ENCODE assay signal across 18 mouse cellular contexts in genomic region chr15:86071166-86071565, GRCm38 (mm10). TPM values are rescaled to one million over a fixed set of nuclear protein-coding genes. Genes with fewer than 3 reads are reported as not detected.
DNase-seq lines count a peak whose midpoint lies in the region; ATAC-seq lines count a peak whose summit lies in the region.
"Had no signal": no experiment of that assay in that cellular context is flagged by ENCODE, and none has a peak within 500 bp of the region (broad histone marks: within the 10 kb centered on the region; RNA-seq: fewer than 3 reads in every experiment).

No protein-coding gene starts in this region.

- H3K4me2 ChIP-seq in midbrain, embryonic 12.5 days (replicated peaks), result no peak overlapping the region
- H3K4me2 ChIP-seq in forebrain, embryonic 14.5 days (ENCODE audit: low read length), result no peak overlapping the region
- H3K4me2 ChIP-seq in midbrain, embryonic 16.5 days (ENCODE audit: low read length), result no peak overlapping the region
- H3K4me2 ChIP-seq: embryonic facial prominence, embryonic 13.5 days; heart, embryonic 15.5 days; kidney, embryonic 15.5 days had no signal

- no peaks in the 10 kb centered on the region for H3K36me3 ChIP-seq in midbrain, embryonic 12.5 days
- no peaks in the 10 kb centered on the region for H3K36me3 ChIP-seq in midbrain, embryonic 10.5 days
- no peaks in the 10 kb centered on the region for H3K36me3 ChIP-seq in forebrain, embryonic 14.5 days (ENCODE audit: control insufficient read depth, insufficient read depth, low read length)
- H3K36me3 ChIP-seq in midbrain, embryonic 16.5 days (ENCODE audit: control insufficient read depth, insufficient read depth, low read length), result no peaks in the 10 kb centered on the region
- H3K36me3 ChIP-seq: embryonic facial prominence, embryonic 13.5 days; heart, embryonic 15.5 days; kidney, embryonic 15.5 days had no signal

- ATAC-seq in midbrain, embryonic 12.5 days (ENCODE audit: low FRiP score, low read depth), result no peak
- no peak for ATAC-seq in forebrain, embryonic 14.5 days
- no peak for ATAC-seq in midbrain, embryonic 16.5 days
- ATAC-seq: inflammation-experienced regulatory T-cells, adult 6 months had no signal

- DNase-seq in cerebellum, adult 9-11 months, result peak; percentile 55
- no peak for DNase-seq in cerebellum, postnatal 4 days (ENCODE audit: low spot score in 2 of 2)
- no peak for DNase-seq in midbrain, embryonic 10.5 days (ENCODE audit: low spot score)
- DNase-seq in forebrain, embryonic 14.5 days (ENCODE audit: low spot score), result no peak
- DNase-seq in kidney, adult 11 months, result no peak
- DNase-seq in natural killer cell, adult 2 months (ENCODE audit: low spot score in 2 of 2), result no peak
- DNase-seq: adrenal gland, adult 2 months; gastrocnemius, postnatal 36 days; right cerebral cortex, postnatal 14 days had no signal

- H3K4me3 ChIP-seq in midbrain, embryonic 12.5 days, result no peak overlapping the region
- H3K4me3 ChIP-seq in midbrain, embryonic 10.5 days, result no peak overlapping the region
- H3K4me3 ChIP-seq in forebrain, embryonic 14.5 days (ENCODE audit: low read depth, low read length), result no peak overlapping the region
- H3K4me3 ChIP-seq in midbrain, embryonic 16.5 days (ENCODE audit: low read depth, low read length), result no peak overlapping the region
- H3K4me3 ChIP-seq: embryonic facial prominence, embryonic 13.5 days; heart, embryonic 15.5 days; kidney, embryonic 15.5 days; myocyte had no signal

- H3K9ac ChIP-seq in midbrain, embryonic 12.5 days (replicated peaks), result no peak overlapping the region
- no peak overlapping the region for H3K9ac ChIP-seq in forebrain, embryonic 14.5 days (ENCODE audit: low read length)
- no peak overlapping the region for H3K9ac ChIP-seq in midbrain, embryonic 16.5 days (ENCODE audit: low read depth, low read length)
- H3K9ac ChIP-seq: embryonic facial prominence, embryonic 13.5 days; heart, embryonic 15.5 days; kidney, embryonic 15.5 days; liver, embryonic 14.5 days had no signal

- peaks cover 38% of the 10 kb centered on the region for H3K4me1 ChIP-seq in midbrain, embryonic 12.5 days
- peaks cover 49% of the 10 kb centered on the region for H3K4me1 ChIP-seq in midbrain, embryonic 10.5 days
- peaks cover 36% of the 10 kb centered on the region for H3K4me1 ChIP-seq in forebrain, embryonic 14.5 days (ENCODE audit: control insufficient read depth, insufficient read depth, low read length)
- peaks cover 21% of the 10 kb centered on the region for H3K4me1 ChIP-seq in midbrain, embryonic 16.5 days (ENCODE audit: control insufficient read depth, insufficient read depth, low read length)

- WGBS in midbrain, embryonic 12.5 days, result 90% methylated on average over 1 of the region's 1 CpGs
- 79% methylated on average over 1 of the region's 1 CpGs for WGBS in midbrain, embryonic 10.5 days
- WGBS in forebrain, embryonic 14.5 days, result 81% methylated on average over 1 of the region's 1 CpGs
- WGBS in midbrain, embryonic 16.5 days, result 68% methylated on average over 1 of the region's 1 CpGs

- H3K27me3 ChIP-seq in midbrain, embryonic 12.5 days, result no peaks in the 10 kb centered on the region
- H3K27me3 ChIP-seq in midbrain, embryonic 10.5 days (ENCODE audit: low read depth, poor library complexity, severe bottlenecking), result no peaks in the 10 kb centered on the region
- H3K27me3 ChIP-seq in forebrain, embryonic 14.5 days (replicated peaks; ENCODE audit: control insufficient read depth, insufficient read depth, low read length), result no peaks in the 10 kb centered on the region
- H3K27me3 ChIP-seq in midbrain, embryonic 16.5 days (ENCODE audit: control insufficient read depth, insufficient read depth, low read depth, low read length), result no peaks in the 10 kb centered on the region
- H3K27me3 ChIP-seq: embryonic facial prominence, embryonic 13.5 days; heart, embryonic 15.5 days; kidney, embryonic 15.5 days had no signal

- H3K9me3 ChIP-seq in midbrain, embryonic 12.5 days, result no peaks in the 10 kb centered on the region
- H3K9me3 ChIP-seq in midbrain, embryonic 10.5 days (replicated peaks), result no peaks in the 10 kb centered on the region
- no peaks in the 10 kb centered on the region for H3K9me3 ChIP-seq in forebrain, embryonic 14.5 days (replicated peaks; ENCODE audit: control insufficient read depth, low read length)
- H3K9me3 ChIP-seq in midbrain, embryonic 16.5 days (replicated peaks; ENCODE audit: control insufficient read depth, low read length, poor library complexity, severe bottlenecking), result no peaks in the 10 kb centered on the region
- H3K9me3 ChIP-seq: embryonic facial prominence, embryonic 13.5 days; heart, embryonic 15.5 days; kidney, embryonic 15.5 days had no signal

- 0 out of 2 replicates have a peak overlapping the region, but pooled peaks have one; percentile 15 for H3K27ac ChIP-seq in midbrain, embryonic 12.5 days (replicated peaks)
- no peak overlapping the region for H3K27ac ChIP-seq in midbrain, embryonic 10.5 days (replicated peaks)
- H3K27ac ChIP-seq in forebrain, embryonic 14.5 days (ENCODE audit: low read depth, low read length), result 0 out of 2 replicates have a peak overlapping the region, but pooled peaks have one; percentile 44
- peak overlapping the region; percentile 6; the same call in 1 of the 2 replicates for H3K27ac ChIP-seq in midbrain, embryonic 16.5 days (ENCODE audit: low read length)
- H3K27ac ChIP-seq: embryonic facial prominence, embryonic 13.5 days; heart, embryonic 15.5 days; kidney, embryonic 15.5 days; liver, embryonic 14.5 days; macrophage had no signal

RNA-seq across cellular contexts. Expression of gene Gramd4, which starts 13.7 kb away (rescaled TPM):
- 29.1 and 31.3 TPM in 2 replicates for polyA plus RNA-seq in midbrain, embryonic 12.5 days (2016; fragmentation: Nextera tagmentation; extraction: Ambion mirVana)
- 14.3 and 16.7 TPM in 2 replicates for polyA plus RNA-seq in midbrain, embryonic 10.5 days (2016; fragmentation: Nextera tagmentation; extraction: Ambion mirVana)
- polyA plus RNA-seq in forebrain, embryonic 14.5 days (2014; fragmentation: Nextera tagmentation; extraction: Ambion mirVana), result 20.7 and 28.0 TPM in 2 replicates
- 36.0 and 36.7 TPM in 2 replicates for polyA plus RNA-seq in midbrain, embryonic 16.5 days (2015; fragmentation: Nextera tagmentation; extraction: Ambion mirVana)

RNA-seq across cellular contexts. Expression of gene Celsr1, which starts 37.6 kb away (rescaled TPM):
- polyA plus RNA-seq in midbrain, embryonic 12.5 days (2016; fragmentation: Nextera tagmentation; extraction: Ambion mirVana), result 3.4 and 4.1 TPM in 2 replicates
- polyA plus RNA-seq in midbrain, embryonic 10.5 days (2016; fragmentation: Nextera tagmentation; extraction: Ambion mirVana), result 3.4 and 3.6 TPM in 2 replicates
- polyA plus RNA-seq in forebrain, embryonic 14.5 days (2014; fragmentation: Nextera tagmentation; extraction: Ambion mirVana), result 8.6 and 9.6 TPM in 2 replicates
- polyA plus RNA-seq in midbrain, embryonic 16.5 days (2015; fragmentation: Nextera tagmentation; extraction: Ambion mirVana), result 1.1 and 1.3 TPM in 2 replicates
- polyA plus RNA-seq: macrophage had no signal
